Mouse (Mus musculus) CH12.LX (cell line): ENCODE measurements around the gene Cerkl. TPM values are rescaled to one million over a fixed set of nuclear protein-coding genes. Genes with fewer than 3 reads are reported as not detected.
A peak's percentile ranks its signal among the peaks of the same experiment; 100 is the strongest.

Source experiments
- DNase-seq: peaks from one replicate; pipeline ENCODE4 v3.0.0-alpha.2; 2013; ENCODE audit errors: extremely low read depth
- H3K27ac ChIP-seq: 2 replicates; pipeline ENCODE4 v1.5.1; 2012; ENCODE audit warnings: low read depth, mild to moderate bottlenecking, control low read depth, moderate library complexity; ENCODE audit not compliant: insufficient read depth
- H3K27me3 ChIP-seq: replicated peaks from 2 replicates; pipeline ENCODE3; 2012; ENCODE audit warnings: inconsistent platforms
- H3K36me3 ChIP-seq, 2 experiments: replicated peaks in 1 of 2; 2 replicates each; pipeline versions ENCODE3 to v1.6.1; 2012; ENCODE audit warnings: inconsistent platforms in 1 of 2, low read length in 1 of 2, mild to moderate bottlenecking in 1 of 2, mixed read lengths in 1 of 2, moderate library complexity in 1 of 2; ENCODE audit not compliant: control insufficient read depth in 1 of 2, insufficient read depth in 1 of 2
- H3K4me1 ChIP-seq, 2 experiments: 2 replicates each; pipeline ENCODE4 v1.6.1; 2012; ENCODE audit warnings: inconsistent platforms in 1 of 2, moderate library complexity in 1 of 2; ENCODE audit not compliant: insufficient read depth in 2 of 2, control insufficient read depth in 1 of 2
- H3K4me2 ChIP-seq: 2 replicates; pipeline ENCODE4 v1.6.1; 2012; ENCODE audit warnings: low read depth, mild to moderate bottlenecking, control low read depth; ENCODE audit not compliant: poor library complexity, insufficient read depth, severe bottlenecking
- H3K4me3 ChIP-seq, 3 experiments: fragments of 150-350 bp in 1 of 3; sonication (generic) in 1 of 3; replicated peaks in 1 of 3; 2 replicates each; pipeline versions ENCODE3 to v1.5.1; 2011 to 2012; ENCODE audit warnings: low read depth in 2 of 3, low read length in 2 of 3, mild to moderate bottlenecking in 2 of 3, moderate library complexity in 2 of 3, control low read depth in 1 of 3, improper control_type of control experiment in 1 of 3, inconsistent platforms in 1 of 3, mixed read lengths in 1 of 3; ENCODE audit not compliant: poor library complexity in 1 of 3
- H3K79me2 ChIP-seq: replicated peaks from 2 replicates; pipeline ENCODE4 v1.6.1; 2012; ENCODE audit warnings: mild to moderate bottlenecking, moderate library complexity; ENCODE audit not compliant: control insufficient read depth, poor library complexity, insufficient read depth, severe bottlenecking; ENCODE audit errors: extremely low read depth
- H3K9ac ChIP-seq: 2 replicates; pipeline ENCODE4 v1.6.1; 2012; ENCODE audit warnings: low read depth, mild to moderate bottlenecking, control low read depth, moderate library complexity; ENCODE audit not compliant: insufficient read depth
- H3K9me3 ChIP-seq: replicated peaks from 2 replicates; pipeline ENCODE3; 2012; ENCODE audit warnings: low read length, inconsistent platforms, mixed read lengths
- BHLHE40 ChIP-seq: IDR thresholded peaks from 2 replicates; pipeline ENCODE4 v1.6.1; 2011; ENCODE audit warnings: mild to moderate bottlenecking, low read depth, low read length, improper control_type of control experiment
- CHD1 ChIP-seq: IDR thresholded peaks from 2 replicates; pipeline ENCODE4 v1.6.1; 2012; ENCODE audit warnings: low read depth, low read length, improper control_type of control experiment, inconsistent platforms
- CHD2 ChIP-seq: IDR thresholded peaks from 2 replicates; pipeline ENCODE4 v1.6.1; 2011; ENCODE audit warnings: low read length, improper control_type of control experiment
- CTCF ChIP-seq, 2 experiments: IDR thresholded peaks in 1 of 2; conservative IDR thresholded peaks in 1 of 2; 2 replicates each; pipeline ENCODE4 v1.5.1; 2011 to 2012; ENCODE audit warnings: low read depth in 2 of 2, low read length in 2 of 2, improper control_type of control experiment in 1 of 2, inconsistent platforms in 1 of 2, mild to moderate bottlenecking in 1 of 2, moderate library complexity in 1 of 2
- E2F4 ChIP-seq: IDR thresholded peaks from 2 replicates; pipeline ENCODE4 v1.6.1; 2011; ENCODE audit warnings: low read depth, low read length, improper control_type of control experiment; ENCODE audit not compliant: insufficient replicate concordance
- ELF1 ChIP-seq: IDR thresholded peaks from 2 replicates; pipeline ENCODE4 v1.6.1; 2014; ENCODE audit warnings: low read depth, mild to moderate bottlenecking, inconsistent platforms, low read length, improper control_type of control experiment
- EP300 ChIP-seq: IDR thresholded peaks from 2 replicates; pipeline ENCODE4 v1.6.1; 2011; ENCODE audit warnings: low read length, improper control_type of control experiment
- ETS1 ChIP-seq: conservative IDR thresholded peaks from 2 replicates; pipeline ENCODE4 v1.6.1; 2012; ENCODE audit warnings: low read depth, mild to moderate bottlenecking, inconsistent platforms, low read length, improper control_type of control experiment, moderate library complexity
- GABPA ChIP-seq: IDR thresholded peaks from 2 replicates; pipeline ENCODE4 v1.6.1; 2012; ENCODE audit warnings: low read depth, low read length, improper control_type of control experiment, inconsistent platforms; ENCODE audit not compliant: insufficient replicate concordance
- HCFC1 ChIP-seq: IDR thresholded peaks from 2 replicates; pipeline ENCODE4 v1.6.1; 2012; ENCODE audit warnings: low read depth, mild to moderate bottlenecking, inconsistent platforms, low read length, improper control_type of control experiment
- IRF4 ChIP-seq: IDR thresholded peaks from 2 replicates; pipeline ENCODE4 v1.6.1; 2014; ENCODE audit warnings: low read depth, mild to moderate bottlenecking, inconsistent platforms, low read length, improper control_type of control experiment
- JUN ChIP-seq: IDR thresholded peaks from 2 replicates; pipeline ENCODE4 v1.6.1; 2011; ENCODE audit warnings: low read depth, mild to moderate bottlenecking, low read length, improper control_type of control experiment, moderate library complexity; ENCODE audit not compliant: insufficient read depth
- JUND ChIP-seq: conservative IDR thresholded peaks from 2 replicates; pipeline ENCODE4 v1.6.1; 2011; ENCODE audit warnings: low read depth, low read length, improper control_type of control experiment
- KAT2A ChIP-seq: IDR thresholded peaks from 2 replicates; pipeline ENCODE4 v1.6.1; 2012; ENCODE audit warnings: low read length, improper control_type of control experiment, inconsistent platforms; ENCODE audit not compliant: insufficient replicate concordance
- MAFK ChIP-seq: IDR thresholded peaks from 2 replicates; pipeline ENCODE4 v1.6.1; 2011; ENCODE audit warnings: low read length, improper control_type of control experiment; ENCODE audit not compliant: insufficient replicate concordance
- MAX ChIP-seq: IDR thresholded peaks from 2 replicates; pipeline ENCODE4 v1.6.1; 2011; ENCODE audit warnings: low read length, improper control_type of control experiment
- MAZ ChIP-seq: IDR thresholded peaks from 2 replicates; pipeline ENCODE4 v1.6.1; 2012; ENCODE audit warnings: low read depth, mild to moderate bottlenecking, inconsistent platforms, low read length, improper control_type of control experiment, moderate library complexity
- MEF2A ChIP-seq: IDR thresholded peaks from 2 replicates; pipeline ENCODE4 v1.6.1; 2014; ENCODE audit warnings: low read depth, mild to moderate bottlenecking, inconsistent platforms, low read length, improper control_type of control experiment, borderline replicate concordance
- MXI1 ChIP-seq: IDR thresholded peaks from 2 replicates; pipeline ENCODE4 v1.6.1; 2011; ENCODE audit warnings: mild to moderate bottlenecking, low read depth, low read length, improper control_type of control experiment
- MYC ChIP-seq: IDR thresholded peaks from 2 replicates; pipeline ENCODE4 v1.6.1; 2011; ENCODE audit warnings: low read depth, mild to moderate bottlenecking, improper control_type of control experiment, low read length
- NELFE ChIP-seq: IDR thresholded peaks from 2 replicates; pipeline ENCODE4 v1.6.1; 2011; ENCODE audit warnings: low read depth, low read length, improper control_type of control experiment
- NRF1 ChIP-seq: IDR thresholded peaks from 2 replicates; pipeline ENCODE4 v1.6.1; 2014; ENCODE audit warnings: low read depth, mild to moderate bottlenecking, inconsistent platforms, low read length, improper control_type of control experiment, moderate library complexity
- PAX5 ChIP-seq: IDR thresholded peaks from 2 replicates; pipeline ENCODE4 v1.6.1; 2012; ENCODE audit warnings: low read length, inconsistent platforms, mixed read lengths
- POLR2A ChIP-seq: IDR thresholded peaks from 2 replicates; pipeline ENCODE4 v1.6.1; 2011; ENCODE audit warnings: low read depth, mild to moderate bottlenecking, improper control_type of control experiment, low read length
- POLR2AphosphoS2 ChIP-seq: IDR thresholded peaks from 2 replicates; pipeline ENCODE4 v1.6.1; 2011; ENCODE audit warnings: low read depth, low read length, improper control_type of control experiment
- RAD21 ChIP-seq: IDR thresholded peaks from 2 replicates; pipeline ENCODE4 v1.6.1; 2011; ENCODE audit warnings: low read depth, mild to moderate bottlenecking, low read length, improper control_type of control experiment, moderate library complexity
- RCOR1 ChIP-seq: conservative IDR thresholded peaks from 2 replicates; pipeline ENCODE4 v1.6.1; 2012; ENCODE audit warnings: low read depth, mild to moderate bottlenecking, inconsistent platforms, low read length, improper control_type of control experiment
- SIN3A ChIP-seq: IDR thresholded peaks from 2 replicates; pipeline ENCODE4 v1.6.1; 2012; ENCODE audit warnings: low read length, improper control_type of control experiment, inconsistent platforms
- SMC3 ChIP-seq: IDR thresholded peaks from 2 replicates; pipeline ENCODE4 v1.6.1; 2011; ENCODE audit warnings: low read depth, low read length, improper control_type of control experiment
- TBP ChIP-seq: conservative IDR thresholded peaks from 2 replicates; pipeline ENCODE4 v1.6.1; 2011; ENCODE audit warnings: low read depth, low read length, improper control_type of control experiment
- TCF12 ChIP-seq: IDR thresholded peaks from 2 replicates; pipeline ENCODE4 v1.6.1; 2014; ENCODE audit warnings: low read depth, mild to moderate bottlenecking, inconsistent platforms, low read length, improper control_type of control experiment
- UBTF ChIP-seq: IDR thresholded peaks from 2 replicates; pipeline ENCODE4 v1.6.1; 2012; ENCODE audit warnings: low read depth, mild to moderate bottlenecking, inconsistent platforms, low read length, improper control_type of control experiment, moderate library complexity
- USF1 ChIP-seq: IDR thresholded peaks from 2 replicates; pipeline ENCODE4 v1.6.1; 2014; ENCODE audit warnings: low read depth, mild to moderate bottlenecking, inconsistent platforms, low read length, improper control_type of control experiment
- USF2 ChIP-seq: conservative IDR thresholded peaks from 2 replicates; pipeline ENCODE4 v1.6.1; 2011; ENCODE audit warnings: low read depth, low read length, improper control_type of control experiment
- ZC3H11A ChIP-seq: IDR thresholded peaks from 2 replicates; pipeline ENCODE4 v1.6.1; 2012; ENCODE audit warnings: low read depth, mild to moderate bottlenecking, inconsistent platforms, low read length, improper control_type of control experiment
- ZKSCAN1 ChIP-seq: IDR thresholded peaks from 2 replicates; pipeline ENCODE4 v1.6.1; 2012; ENCODE audit warnings: low read depth, inconsistent platforms, low read length, improper control_type of control experiment, borderline replicate concordance
- ZMIZ1 ChIP-seq: IDR thresholded peaks from 2 replicates; pipeline ENCODE4 v1.6.1; 2012; ENCODE audit warnings: low read depth, mild to moderate bottlenecking, inconsistent platforms, low read length, improper control_type of control experiment
- ZNF384 ChIP-seq: IDR thresholded peaks from 2 replicates; pipeline ENCODE4 v1.6.1; 2012; ENCODE audit warnings: low read depth, low read length, improper control_type of control experiment, inconsistent platforms
- dilution Hi-C: fragments of 300-500 bp; cut with MboI; formaldehyde crosslinking; loops from 2 replicates; pipeline ENCODE4 v1.14.3; 2020; ENCODE audit warnings: low sequenced_read_pairs; ENCODE audit not compliant: extremely low pct_unique_long_range_greater_than_20kb, extremely low pct_ligation_motif_present
- in situ Hi-C: fragments of 300-500 bp; cut with MboI; formaldehyde crosslinking; loops from 3 replicates; pipeline ENCODE4 v1.14.3; 2019; ENCODE audit warnings: low sequenced_read_pairs, low pct_ligation_motif_present, low pct_unique_long_range_greater_than_20kb, mixed read lengths
- polyA plus RNA-seq: library from polyadenylated mRNA; unstranded; fragments of >175 nt; gene quantifications from 2 replicates; pipeline ENCODE4 v1.2.1, GENCODE M21; 2012; ENCODE audit warnings: low read depth; ENCODE audit not compliant: insufficient read length
- total RNA-seq, 2 experiments: library from RNA; depleted of rRNA; stranded (reverse); fragments of 300-350 nt in 1 of 2; fragments of >200 nt in 1 of 2; gene quantifications; 2 replicates each; pipeline ENCODE4 v1.2.3; 2012 to 2014

The Cerkl gene
- total and polyA plus RNA-seq, 3 experiments = 10.9 to 19.6 (median 15.6) TPM

DNA sequence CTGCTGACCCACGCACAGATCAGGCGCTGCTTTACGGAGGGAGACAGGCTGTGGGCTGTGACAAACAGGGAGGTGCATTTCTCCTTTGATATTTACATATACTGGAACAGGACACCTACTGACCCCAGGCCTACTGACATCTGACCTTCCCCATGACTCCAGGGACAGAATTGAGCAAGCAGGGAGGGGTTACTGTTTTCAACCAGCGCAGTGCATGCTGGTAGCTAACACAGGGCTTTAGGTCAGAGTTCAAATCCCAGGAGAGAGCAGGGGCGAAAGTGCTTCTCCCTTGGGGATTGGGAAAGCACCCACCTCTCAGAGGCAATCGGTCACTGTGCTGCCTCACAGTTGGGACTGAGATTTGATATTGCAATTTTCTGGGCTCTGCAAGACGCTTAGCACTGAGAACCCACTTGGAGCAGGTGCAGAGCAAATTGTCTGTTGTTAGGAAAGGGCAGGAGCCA, 87.5 kb downstream of the Cerkl start:
- peak overlapping the region; percentile 58 to 65 (median 62) for H3K4me3 ChIP-seq
- peaks cover 4 to 21% of the 10 kb centered on the region in 2 experiments for H3K36me3 ChIP-seq
- peaks cover 8 to 45% of the 10 kb centered on the region in 2 experiments for H3K4me1 ChIP-seq
- peaks cover 13% of the 10 kb centered on the region for H3K79me2 ChIP-seq
- H3K27ac ChIP-seq = peak overlapping the region; percentile 92
- dilution Hi-C loops (no loop called here), in situ Hi-C loops (loop anchor here (25.0 kb wide), 3 partner anchors 268 to 407 kb away; partner anchors contain the start of gene Itprid2)
- peak; percentile 94 for DNase-seq
- H3K27me3 ChIP-seq = no peaks in the 10 kb centered on the region
- peak overlapping the region; percentile 67 for H3K9ac ChIP-seq
- no peaks in the 10 kb centered on the region for H3K9me3 ChIP-seq
- peak overlapping the region; percentile 57 for H3K4me2 ChIP-seq
- TF ChIP-seq IRF4 (peak; percentile 96), MYC (peak; percentile 76), CHD2 (peak; percentile 89), NRF1 (peak; percentile 50; the same call in 1 of the 2 replicates), BHLHE40 (peak; percentile 62), UBTF (no peak; the same call in 1 of the 2 replicates), JUN (0 out of 2 replicates have a peak, but pooled peaks have one; percentile 13), ZNF384 (0 out of 2 replicates have a peak, but pooled peaks have one; percentile 29), E2F4 (0 out of 2 replicates have a peak, but pooled peaks have one; percentile 12), MAX (peak; percentile 72; the same call in 1 of the 2 replicates), ZC3H11A (no peak), SIN3A (peak; percentile 89; the same call in 1 of the 2 replicates), NELFE (peak; percentile 11; the same call in 1 of the 2 replicates), POLR2A (peak; percentile 72), MAZ (peak; percentile 96), MAFK (peak; percentile 69), TCF12 (peak; percentile 92), USF1 (no peak), MEF2A (peak; percentile 91), ETS1 (peak; percentile 89), ELF1 (peak; percentile 47; the same call in 1 of the 2 replicates), KAT2A (peak; percentile 95), PAX5 (no peak), USF2 (no peak), EP300 (peak; percentile 90), ZKSCAN1 (no peak), MXI1 (no peak; the same call in 1 of the 2 replicates), RAD21 (no peak), ZMIZ1 (peak; percentile 77), CTCF (conservative IDR thresholded peaks at IDR 0.05 in 1 of 2, IDR thresholded peaks at IDR 0.05 in 1 of 2; ENCODE audit: low read depth in 2 of 2, low read length in 2 of 2) (no peak), SMC3 (no peak; the same call in 1 of the 2 replicates), POLR2AphosphoS2 (peak; percentile 63; the same call in 1 of the 2 replicates), RCOR1 (peak; percentile 91), TBP (peak; percentile 84; the same call in 1 of the 2 replicates), JUND (no peak), HCFC1 (peak; percentile 72), CHD1 (peak; percentile 78), GABPA (no peak)
